Mouse (Mus musculus) stomach, postnatal 0 days (tissue): ENCODE data around the gene Dbt.

ENCODE experiments used
- CTCF ChIP-seq: IDR thresholded peaks from 2 replicates; pipeline ENCODE4 v1.5.1; 2016; ENCODE audit warnings: antibody characterized with exemption, low read depth, mild to moderate bottlenecking, moderate library complexity
- EP300 ChIP-seq: optimal IDR thresholded peaks from 2 replicates; pipeline ENCODE3; 2016; ENCODE audit warnings: antibody characterized with exemption

- TF ChIP-seq CTCF: no peak
- no peak for TF ChIP-seq EP300
Measured at GRCm38 (mm10) chr3:116530826-116531225, 18.0 kb downstream of the Dbt start.
